In the genomic region with DNA sequence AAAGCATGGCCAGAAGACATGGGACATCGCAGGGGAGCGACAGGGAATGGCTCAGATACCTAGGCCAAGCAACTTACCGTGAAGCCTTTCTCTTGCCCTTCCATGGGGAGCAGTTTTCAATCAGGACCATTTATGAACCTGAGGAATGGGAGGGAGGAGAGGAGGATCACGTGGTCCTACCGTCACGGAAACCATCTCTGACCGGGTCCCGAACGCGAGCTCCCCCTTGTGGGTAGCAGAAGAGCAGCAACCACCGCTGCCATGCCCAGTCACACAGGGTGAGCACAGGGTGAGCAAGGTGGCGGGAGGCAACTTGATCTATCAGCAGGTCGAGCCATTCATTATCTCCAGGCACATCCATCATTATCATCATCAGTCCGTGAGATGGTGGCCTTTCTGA, we compare ENCODE assay signal across 10 mouse cellular contexts. TPM values are rescaled to one million over a fixed set of nuclear protein-coding genes. Genes with fewer than 3 reads are reported as not detected.
DNase-seq lines count a peak whose midpoint lies in the region; ATAC-seq and TF ChIP-seq lines count a peak whose summit lies in the region.
"Had no signal": no experiment of that assay in that cellular context is flagged by ENCODE, and none has a peak within 500 bp of the region (broad histone marks: within the 10 kb centered on the region; RNA-seq: fewer than 3 reads in every experiment).

No protein-coding gene starts in this region.

- peak; percentile 56 for DNase-seq in ES-E14 (ENCODE audit: low read depth, low spot score)
- peak; percentile 64 to 75 for DNase-seq in cerebellum, adult 2 months
- peak; percentile 49 to 53 for DNase-seq in heart, postnatal 36 days
- DNase-seq in lung, embryonic 14.5 days, result peak; percentile 68
- DNase-seq in yolk sac, embryonic 10.5 days (ENCODE audit: low spot score), result no peak

- no peaks in the 10 kb centered on the region for H3K4me1 ChIP-seq in intestine, postnatal 0 days (replicated peaks; ENCODE audit: control insufficient read depth, insufficient read depth, low read length)
- no peaks in the 10 kb centered on the region for H3K4me1 ChIP-seq in intestine, embryonic 15.5 days (replicated peaks)
- H3K4me1 ChIP-seq in ES-E14 (ENCODE audit: control insufficient read depth in 2 of 2, insufficient read depth in 2 of 2, low read length in 2 of 2, poor library complexity in 1 of 2), result peaks cover 0 to 14% of the 10 kb centered on the region in 2 experiments; a peak in 3 of 4 replicates
- H3K4me1 ChIP-seq in cerebellum, adult 2 months (ENCODE audit: control insufficient read depth, insufficient read depth, low read length), result peaks cover 5% of the 10 kb centered on the region; the same call in 1 of the 2 replicates
- no peaks in the 10 kb centered on the region for H3K4me1 ChIP-seq in lung, embryonic 14.5 days (ENCODE audit: insufficient read depth)
- peaks cover 9% of the 10 kb centered on the region; the same call in 1 of the 2 replicates for H3K4me1 ChIP-seq in small intestine, adult 2 months (ENCODE audit: control insufficient read depth, insufficient read depth, insufficient read length, low read length)
- H3K4me1 ChIP-seq: embryonic facial prominence, embryonic 12.5 days had no signal

- no peak overlapping the region for H3K4me2 ChIP-seq in intestine, postnatal 0 days (replicated peaks; ENCODE audit: low read depth)
- H3K4me2 ChIP-seq in intestine, embryonic 15.5 days (replicated peaks), result no peak overlapping the region
- no peak overlapping the region for H3K4me2 ChIP-seq in lung, embryonic 14.5 days
- H3K4me2 ChIP-seq: embryonic facial prominence, embryonic 12.5 days; limb, embryonic 13.5 days had no signal

- H3K36me3 ChIP-seq in intestine, postnatal 0 days (ENCODE audit: control insufficient read depth, insufficient read depth), result no peaks in the 10 kb centered on the region
- H3K36me3 ChIP-seq in intestine, embryonic 15.5 days, result no peaks in the 10 kb centered on the region
- no peaks in the 10 kb centered on the region for H3K36me3 ChIP-seq in ES-E14 (ENCODE audit: control insufficient read depth, insufficient read depth, low read length, poor library complexity, severe bottlenecking)
- H3K36me3 ChIP-seq in lung, embryonic 14.5 days (ENCODE audit: insufficient read depth), result no peaks in the 10 kb centered on the region
- no peaks in the 10 kb centered on the region for H3K36me3 ChIP-seq in small intestine, adult 2 months (ENCODE audit: control insufficient read depth, insufficient read depth, low read length)
- H3K36me3 ChIP-seq: embryonic facial prominence, embryonic 12.5 days; limb, embryonic 13.5 days had no signal

- no peak overlapping the region for H3K27ac ChIP-seq in intestine, postnatal 0 days (ENCODE audit: low read depth, low read length)
- no peak overlapping the region for H3K27ac ChIP-seq in intestine, embryonic 15.5 days
- no peak overlapping the region for H3K27ac ChIP-seq in ES-E14 (ENCODE audit: insufficient read depth, low read depth, low read length, poor library complexity, severe bottlenecking)
- no peak overlapping the region for H3K27ac ChIP-seq in cerebellum, adult 2 months (ENCODE audit: insufficient read depth, low read length)
- no peak overlapping the region for H3K27ac ChIP-seq in lung, embryonic 14.5 days (ENCODE audit: low read depth)
- H3K27ac ChIP-seq in small intestine, adult 2 months (ENCODE audit: insufficient read depth, low read depth, low read length), result no peak overlapping the region
- H3K27ac ChIP-seq: embryonic facial prominence, embryonic 12.5 days; limb, embryonic 13.5 days had no signal

- no peaks in the 10 kb centered on the region for H3K9me3 ChIP-seq in intestine, postnatal 0 days (ENCODE audit: control insufficient read depth)
- H3K9me3 ChIP-seq in intestine, embryonic 15.5 days, result no peaks in the 10 kb centered on the region
- H3K9me3 ChIP-seq in ES-E14 (ENCODE audit: control insufficient read depth, insufficient read depth, low read depth, low read length), result no peaks in the 10 kb centered on the region
- H3K9me3 ChIP-seq in lung, embryonic 14.5 days (ENCODE audit: low read depth, low read length), result no peaks in the 10 kb centered on the region
- H3K9me3 ChIP-seq: embryonic facial prominence, embryonic 12.5 days; limb, embryonic 13.5 days had no signal

- peak; percentile 82 for TF ChIP-seq CTCF in intestine, postnatal 0 days (IDR thresholded peaks at IDR 0.05; ENCODE audit: low read depth)
- peak; percentile 71 for TF ChIP-seq CTCF in cerebellum, adult 2 months (IDR thresholded peaks at IDR 0.05; ENCODE audit: borderline replicate concordance, insufficient read depth, low read depth, low read length)
- peak; percentile 82 for TF ChIP-seq CTCF in lung, embryonic 14.5 days (IDR thresholded peaks at IDR 0.05; ENCODE audit: low read depth)
- peak; percentile 62; the same call in 1 of the 2 replicates for TF ChIP-seq CTCF in small intestine, adult 2 months (IDR thresholded peaks at IDR 0.05; ENCODE audit: extremely low read depth, insufficient read length, insufficient replicate concordance, low read depth, low read length)

- intact Hi-C loops in heart, postnatal 36 days (cut with DNase I), result loop anchor here (5.0 kb wide), 1 partner anchor 171 kb away; no protein-coding TSS in a partner anchor

- no peaks in the 10 kb centered on the region for H3K27me3 ChIP-seq in intestine, postnatal 0 days (replicated peaks; ENCODE audit: control insufficient read depth, insufficient read depth, low read length)
- no peaks in the 10 kb centered on the region for H3K27me3 ChIP-seq in intestine, embryonic 15.5 days (replicated peaks)
- no peaks in the 10 kb centered on the region for H3K27me3 ChIP-seq in cerebellum, adult 2 months (ENCODE audit: control insufficient read depth, insufficient read depth, low read length)
- H3K27me3 ChIP-seq in lung, embryonic 14.5 days (ENCODE audit: insufficient read depth, low read length), result peaks cover 2% of the 10 kb centered on the region; the same call in 1 of the 2 replicates
- H3K27me3 ChIP-seq in small intestine, adult 2 months (ENCODE audit: control insufficient read depth, insufficient read depth, low read length), result no peaks in the 10 kb centered on the region
- H3K27me3 ChIP-seq: embryonic facial prominence, embryonic 12.5 days; limb, embryonic 13.5 days had no signal

- WGBS in intestine, postnatal 0 days, result 20% methylated on average over 14 of the region's 14 CpGs
- WGBS in intestine, embryonic 15.5 days, result 14% methylated on average over 14 of the region's 14 CpGs
- 42% methylated on average over 14 of the region's 14 CpGs for WGBS in cerebellum, adult 2 months
- WGBS in lung, embryonic 14.5 days, result 16% methylated on average over 14 of the region's 14 CpGs
- WGBS in small intestine, adult 2 months, result 17% methylated on average over 14 of the region's 14 CpGs

- TF ChIP-seq POLR2A in cerebellum, adult 2 months (IDR thresholded peaks at IDR 0.05; ENCODE audit: borderline replicate concordance, insufficient read depth, low read length), result no peak
- TF ChIP-seq POLR2A in small intestine, adult 2 months (IDR thresholded peaks at IDR 0.05; ENCODE audit: low read depth, low read length), result no peak

- 0 out of 2 replicates have a peak, but pooled peaks have one; percentile 28 for ATAC-seq in intestine, postnatal 0 days
- no peak; the same call in 1 of the 2 replicates for ATAC-seq in intestine, embryonic 15.5 days
- peak; percentile 35; the same call in 1 of the 2 replicates for ATAC-seq in lung, embryonic 14.5 days (ENCODE audit: insufficient read depth)

- H3K9ac ChIP-seq in intestine, postnatal 0 days (ENCODE audit: low read depth, low read length), result no peak overlapping the region
- H3K9ac ChIP-seq in intestine, embryonic 15.5 days, result no peak overlapping the region
- no peak overlapping the region for H3K9ac ChIP-seq in ES-E14 (ENCODE audit: insufficient read depth, low read depth, low read length, poor library complexity, severe bottlenecking)
- H3K9ac ChIP-seq in lung, embryonic 14.5 days, result no peak overlapping the region
- H3K9ac ChIP-seq: embryonic facial prominence, embryonic 12.5 days; limb, embryonic 13.5 days had no signal

- in situ Hi-C loops in ES-E14 (cut with MboI; ENCODE audit: low sequenced_read_pairs in 2 of 2, unreplicated experiment in 2 of 2), result loop anchor here in 1 of 2 experiments (10.0 kb wide), 1 partner anchor 111 kb away; no protein-coding TSS in a partner anchor

- no peak overlapping the region for H3K4me3 ChIP-seq in intestine, postnatal 0 days (ENCODE audit: low read depth, low read length)
- no peak overlapping the region for H3K4me3 ChIP-seq in intestine, embryonic 15.5 days (replicated peaks)
- H3K4me3 ChIP-seq in ES-E14 (ENCODE audit: insufficient read depth in 1 of 2, low read depth in 1 of 2, low read length in 2 of 2, poor library complexity in 1 of 2, severe bottlenecking in 1 of 2), result no peak overlapping the region
- H3K4me3 ChIP-seq in cerebellum, adult 2 months (replicated peaks; ENCODE audit: insufficient read depth, low read depth, low read length), result no peak overlapping the region
- H3K4me3 ChIP-seq in lung, embryonic 14.5 days (ENCODE audit: low read depth, low read length), result no peak overlapping the region
- no peak overlapping the region for H3K4me3 ChIP-seq in small intestine, adult 2 months (ENCODE audit: low read depth, low read length)
- H3K4me3 ChIP-seq: embryonic facial prominence, embryonic 12.5 days; limb, embryonic 13.5 days had no signal

TF ChIP-seq in ES-E14, 5 proteins besides CTCF, POLR2A, EP300 and RAD21:
- TF ChIP-seq ZC3H11A (IDR thresholded peaks at IDR 0.05; ENCODE audit: borderline replicate concordance, low read depth, low read length), result no peak
- TF ChIP-seq CHD2 (IDR thresholded peaks at IDR 0.05; ENCODE audit: low read depth, low read length), result no peak
- no peak for TF ChIP-seq HCFC1 (IDR thresholded peaks at IDR 0.05; ENCODE audit: borderline replicate concordance, insufficient read depth, low read length)
- no peak for TF ChIP-seq ZNF384 (IDR thresholded peaks at IDR 0.05; ENCODE audit: low read depth, low read length)
- no peak for TF ChIP-seq MAFK (IDR thresholded peaks at IDR 0.05; ENCODE audit: insufficient read depth, low read depth, low read length)

RNA-seq across cellular contexts. Expression of a gene that starts 56.5 kb away (rescaled TPM):
- 5.9 and 6.6 TPM in 2 replicates for polyA plus RNA-seq in intestine, postnatal 0 days (2015; fragmentation: Nextera tagmentation; extraction: Ambion mirVana)
- 12.2 and 14.0 TPM in 2 replicates for polyA plus RNA-seq in intestine, embryonic 15.5 days (2015; fragmentation: Nextera tagmentation; extraction: Ambion mirVana)
- 13.4 and 19.2 TPM in 2 replicates for total RNA-seq in ES-E14 (2012; rRNA removed)
- 25.9 and 26.2 TPM in 2 replicates for polyA plus RNA-seq in cerebellum, adult 2 months (2012; rRNA removed)
- total RNA-seq in heart, postnatal 36 days (2021), result 10 to 100 TPM; 11.0 to 11.6 TPM
- polyA plus RNA-seq in lung, embryonic 14.5 days (2014; fragmentation: Nextera tagmentation; extraction: Ambion mirVana), result 18.2 and 18.4 TPM in 2 replicates
- polyA plus RNA-seq in small intestine, adult 2 months (2012; rRNA removed), result 2.0 and 2.7 TPM in 2 replicates
